ENCODE assay signal across 10 mouse cellular contexts in the genomic region with DNA sequence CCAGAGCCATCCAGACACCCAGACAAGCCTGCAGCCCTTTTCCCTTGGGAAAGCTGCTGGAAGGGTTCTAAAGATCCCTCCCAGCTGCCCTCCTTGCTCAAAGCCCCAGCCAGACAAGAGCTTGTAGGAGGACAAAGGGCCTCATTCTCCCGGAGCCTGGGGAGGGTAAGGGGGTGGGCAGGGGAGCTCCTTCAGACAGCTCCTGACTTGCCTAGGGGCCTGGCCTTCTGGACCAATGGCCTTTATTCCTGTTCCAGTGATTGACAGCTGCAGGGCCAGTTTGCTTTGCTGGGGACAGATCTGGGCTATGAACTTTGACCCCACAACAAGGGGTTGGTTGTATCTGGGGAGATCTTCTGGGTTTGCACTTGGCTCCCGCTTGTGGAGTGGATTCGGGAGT. TPM values are rescaled to one million over a fixed set of nuclear protein-coding genes. Genes with fewer than 3 reads are reported as not detected.
A peak's percentile ranks its signal among the peaks of the same experiment; 100 is the strongest.
DNase-seq lines count a peak whose midpoint lies in the region; ATAC-seq and TF ChIP-seq lines count a peak whose summit lies in the region.
"Had no signal": no experiment of that assay in that cellular context is flagged by ENCODE, and none has a peak within 500 bp of the region (broad histone marks: within the 10 kb centered on the region; RNA-seq: fewer than 3 reads in every experiment).

No protein-coding gene starts in this region.

- TF ChIP-seq CTCF in stomach, postnatal 0 days (IDR thresholded peaks at IDR 0.05; ENCODE audit: low read depth): no peak

- H3K4me2 ChIP-seq in stomach, embryonic 14.5 days (replicated peaks; ENCODE audit: low read depth, low read length): no peak overlapping the region
- H3K4me2 ChIP-seq in stomach, postnatal 0 days (replicated peaks; ENCODE audit: low read depth): no peak overlapping the region
- H3K4me2 ChIP-seq in hindbrain, embryonic 11.5 days (replicated peaks; ENCODE audit: low read depth, low read length): no peak overlapping the region
- H3K4me2 ChIP-seq: liver, embryonic 13.5 days had no signal

- H3K36me3 ChIP-seq in stomach, embryonic 14.5 days (ENCODE audit: control insufficient read depth, insufficient read depth, low read length): no peaks in the 10 kb centered on the region
- no peaks in the 10 kb centered on the region for H3K36me3 ChIP-seq in stomach, postnatal 0 days (ENCODE audit: control insufficient read depth, insufficient read depth, low read length)
- no peaks in the 10 kb centered on the region for H3K36me3 ChIP-seq in hindbrain, embryonic 11.5 days (ENCODE audit: control insufficient read depth, insufficient read depth, low read length)
- H3K36me3 ChIP-seq in midbrain, embryonic 10.5 days: no peaks in the 10 kb centered on the region
- H3K36me3 ChIP-seq: G1E; liver, embryonic 13.5 days had no signal

- peak; percentile 25; the same call in 1 of the 2 replicates for ATAC-seq in stomach, embryonic 14.5 days (ENCODE audit: insufficient number of reproducible peaks, insufficient read depth, low FRiP score, low read depth)
- no peak for ATAC-seq in stomach, postnatal 0 days (ENCODE audit: low FRiP score, low TSS enrichment)
- ATAC-seq in hindbrain, embryonic 11.5 days (ENCODE audit: low FRiP score): peak; percentile 76

- no peaks in the 10 kb centered on the region for H3K27me3 ChIP-seq in stomach, embryonic 14.5 days (ENCODE audit: control insufficient read depth, insufficient read depth, low read length)
- no peaks in the 10 kb centered on the region for H3K27me3 ChIP-seq in stomach, postnatal 0 days (ENCODE audit: control insufficient read depth, insufficient read depth, low read length)
- H3K27me3 ChIP-seq in hindbrain, embryonic 11.5 days (ENCODE audit: control insufficient read depth, insufficient read depth, low read length): no peaks in the 10 kb centered on the region
- no peaks in the 10 kb centered on the region for H3K27me3 ChIP-seq in midbrain, embryonic 10.5 days (ENCODE audit: low read depth, poor library complexity, severe bottlenecking)
- H3K27me3 ChIP-seq: liver, embryonic 13.5 days had no signal

- 45% methylated on average over 3 of the region's 3 CpGs for WGBS in stomach, embryonic 14.5 days
- 49% methylated on average over 3 of the region's 3 CpGs for WGBS in stomach, postnatal 0 days
- 25% methylated on average over 3 of the region's 3 CpGs for WGBS in hindbrain, embryonic 11.5 days
- WGBS in midbrain, embryonic 10.5 days: 14% methylated on average over 3 of the region's 3 CpGs

- H3K4me3 ChIP-seq in stomach, embryonic 14.5 days (ENCODE audit: low read depth, low read length): no peak overlapping the region
- H3K4me3 ChIP-seq in stomach, postnatal 0 days (ENCODE audit: low read depth, low read length): no peak overlapping the region
- no peak overlapping the region for H3K4me3 ChIP-seq in hindbrain, embryonic 11.5 days (ENCODE audit: low read depth, low read length)
- no peak overlapping the region for H3K4me3 ChIP-seq in midbrain, embryonic 10.5 days
- H3K4me3 ChIP-seq: liver, embryonic 13.5 days had no signal

- no peak for DNase-seq in stomach, postnatal 0 days (ENCODE audit: low spot score)
- peak; percentile 36 for DNase-seq in hindbrain, embryonic 11.5 days (ENCODE audit: low spot score)
- DNase-seq in midbrain, embryonic 10.5 days (ENCODE audit: low spot score): peak; percentile 68
- DNase-seq in cerebellum, adult 9-11 months: no peak
- no peak for DNase-seq in left cerebral cortex, postnatal 36 days (ENCODE audit: low spot score in 2 of 2)
- no peak for DNase-seq in urinary bladder, adult 18-20 months (ENCODE audit: low spot score in 2 of 2)
- DNase-seq: liver, embryonic 13.5 days had no signal

- H3K9me3 ChIP-seq in stomach, embryonic 14.5 days (ENCODE audit: control insufficient read depth, low read depth, low read length): no peaks in the 10 kb centered on the region; the same call in 1 of the 2 replicates
- H3K9me3 ChIP-seq in stomach, postnatal 0 days (ENCODE audit: control insufficient read depth, low read length): no peaks in the 10 kb centered on the region; the same call in 1 of the 2 replicates
- H3K9me3 ChIP-seq in hindbrain, embryonic 11.5 days (ENCODE audit: control insufficient read depth, low read length): no peaks in the 10 kb centered on the region
- peaks cover 5% of the 10 kb centered on the region; the same call in 1 of the 2 replicates for H3K9me3 ChIP-seq in midbrain, embryonic 10.5 days (replicated peaks)
- H3K9me3 ChIP-seq: liver, embryonic 13.5 days had no signal

- H3K9ac ChIP-seq in stomach, embryonic 14.5 days (replicated peaks; ENCODE audit: low read depth, low read length): no peak overlapping the region
- no peak overlapping the region for H3K9ac ChIP-seq in stomach, postnatal 0 days (ENCODE audit: low read length)
- H3K9ac ChIP-seq in hindbrain, embryonic 11.5 days (ENCODE audit: low read depth, low read length): no peak overlapping the region
- H3K9ac ChIP-seq: liver, embryonic 13.5 days had no signal

- no peak overlapping the region for H3K27ac ChIP-seq in stomach, embryonic 14.5 days (ENCODE audit: low read length)
- no peak overlapping the region for H3K27ac ChIP-seq in stomach, postnatal 0 days (replicated peaks)
- 0 out of 2 replicates have a peak overlapping the region, but pooled peaks have one; percentile 27 for H3K27ac ChIP-seq in hindbrain, embryonic 11.5 days (ENCODE audit: low read depth, low read length)
- peak overlapping the region; percentile 84 for H3K27ac ChIP-seq in midbrain, embryonic 10.5 days (replicated peaks)
- H3K27ac ChIP-seq: liver, embryonic 13.5 days had no signal

- TF ChIP-seq EP300 in stomach, postnatal 0 days (optimal IDR thresholded peaks at IDR 0.05): no peak

- H3K4me1 ChIP-seq in stomach, embryonic 14.5 days (ENCODE audit: control insufficient read depth, insufficient read depth, low read length): peaks cover 6% of the 10 kb centered on the region; the same call in 1 of the 2 replicates
- H3K4me1 ChIP-seq in stomach, postnatal 0 days (replicated peaks; ENCODE audit: control insufficient read depth, insufficient read depth): no peaks in the 10 kb centered on the region
- no peaks in the 10 kb centered on the region for H3K4me1 ChIP-seq in hindbrain, embryonic 11.5 days (replicated peaks; ENCODE audit: control insufficient read depth, insufficient read depth, low read length)
- peaks cover 30% of the 10 kb centered on the region for H3K4me1 ChIP-seq in midbrain, embryonic 10.5 days
- H3K4me1 ChIP-seq: liver, embryonic 13.5 days had no signal

- intact Hi-C loops in left cerebral cortex, postnatal 36 days (cut with DNase I): loop anchor here (10.0 kb wide), 1 partner anchor 105 kb away; no protein-coding TSS in a partner anchor

RNA-seq across cellular contexts. Expression of a gene that starts 47.6 kb away (rescaled TPM):
- 34.3 and 37.6 TPM in 2 replicates for polyA plus RNA-seq in stomach, embryonic 14.5 days (2014; fragmentation: Nextera tagmentation; extraction: Ambion mirVana)
- 24.8 and 28.1 TPM in 2 replicates for polyA plus RNA-seq in stomach, postnatal 0 days (2015; fragmentation: Nextera tagmentation; extraction: Ambion mirVana)
- polyA plus RNA-seq in hindbrain, embryonic 11.5 days (2014; fragmentation: Nextera tagmentation; extraction: Ambion mirVana): 16.2 and 18.1 TPM in 2 replicates
- 16.2 and 16.9 TPM in 2 replicates for polyA plus RNA-seq in midbrain, embryonic 10.5 days (2016; fragmentation: Nextera tagmentation; extraction: Ambion mirVana)
- total RNA-seq in left cerebral cortex, postnatal 36 days (2021): 10 to 100 TPM; 25.5 to 29.0 TPM

RNA-seq across cellular contexts. Expression of a gene that starts 57.6 kb away (rescaled TPM):
- polyA plus RNA-seq in stomach, embryonic 14.5 days (2014; fragmentation: Nextera tagmentation; extraction: Ambion mirVana): 0.23 TPM in 1 of 2 replicates, not detected in the other
- polyA plus RNA-seq in stomach, postnatal 0 days (2015; fragmentation: Nextera tagmentation; extraction: Ambion mirVana): 14.9 and 15.6 TPM in 2 replicates
- 0.15 TPM in 1 of 2 replicates, not detected in the other for polyA plus RNA-seq in hindbrain, embryonic 11.5 days (2014; fragmentation: Nextera tagmentation; extraction: Ambion mirVana)
- 0.04 TPM in 1 of 2 replicates, not detected in the other for polyA plus RNA-seq in midbrain, embryonic 10.5 days (2016; fragmentation: Nextera tagmentation; extraction: Ambion mirVana)
- total RNA-seq in left cerebral cortex, postnatal 36 days (2021): under 1 TPM; 0.14 to 0.15 TPM
- total RNA-seq: G1E; neutrophil, adult 5-6 weeks had no signal
- polyA plus RNA-seq: G1E; liver, embryonic 13.5 days had no signal

Comparison
In these comparisons a context has a peak if more than half of its experiments do, and no peak if none do; other contexts are left out.
1. RNA of a gene that starts 57.6 kb away (polyA plus RNA-seq): 14.9 to 15.6 TPM in stomach, postnatal 0 days; 0.23 TPM in stomach, embryonic 14.5 days, 0.15 TPM in hindbrain, embryonic 11.5 days and 0.04 TPM in midbrain, embryonic 10.5 days; every median in the first group is over 10 times any median in the second.
2. H3K27ac ChIP-seq: peak in hindbrain, embryonic 11.5 days (single experiment) and midbrain, embryonic 10.5 days (single experiment); none in stomach, embryonic 14.5 days (single experiment) and stomach, postnatal 0 days (single experiment).
3. DNase-seq: peak in hindbrain, embryonic 11.5 days (single experiment) and midbrain, embryonic 10.5 days (single experiment); none in stomach, postnatal 0 days (single experiment), cerebellum, adult 9-11 months (single experiment), left cerebral cortex, postnatal 36 days (0 of 2) and urinary bladder, adult 18-20 months (0 of 2).